Mouse (Mus musculus): ENCODE measurements around the gene Slc34a1.

The Slc34a1 gene

DNA sequence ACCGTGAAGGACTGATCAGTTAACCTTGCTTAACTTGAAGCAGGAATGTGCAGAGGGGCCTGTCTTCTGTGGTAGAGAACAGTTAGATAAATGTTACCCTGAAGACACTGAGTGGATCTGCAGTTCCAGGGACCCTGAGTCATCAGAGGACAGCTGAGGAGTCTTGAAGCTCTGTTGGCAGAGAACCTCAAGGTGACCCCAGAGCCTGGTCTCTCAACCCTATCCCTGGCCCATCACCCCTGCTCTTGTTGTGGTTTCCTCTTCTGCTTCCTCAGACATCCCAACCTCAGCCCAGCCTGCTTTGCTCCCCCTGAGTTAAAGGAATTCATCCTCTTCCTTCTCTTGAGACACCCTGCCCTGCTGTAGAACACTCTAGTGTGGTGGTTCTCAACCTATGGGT, at the start of gene Slc34a1:
Gene Slc34a1 (plus strand): TSS at position 100 of the 400 bp plus-strand sequence.
- DNase-seq, result no peak

GRCm38 (mm10) chr13:55361145-55361544, 36.8 kb upstream of the Slc34a1 start:
- DNase-seq, result no peak

DNA sequence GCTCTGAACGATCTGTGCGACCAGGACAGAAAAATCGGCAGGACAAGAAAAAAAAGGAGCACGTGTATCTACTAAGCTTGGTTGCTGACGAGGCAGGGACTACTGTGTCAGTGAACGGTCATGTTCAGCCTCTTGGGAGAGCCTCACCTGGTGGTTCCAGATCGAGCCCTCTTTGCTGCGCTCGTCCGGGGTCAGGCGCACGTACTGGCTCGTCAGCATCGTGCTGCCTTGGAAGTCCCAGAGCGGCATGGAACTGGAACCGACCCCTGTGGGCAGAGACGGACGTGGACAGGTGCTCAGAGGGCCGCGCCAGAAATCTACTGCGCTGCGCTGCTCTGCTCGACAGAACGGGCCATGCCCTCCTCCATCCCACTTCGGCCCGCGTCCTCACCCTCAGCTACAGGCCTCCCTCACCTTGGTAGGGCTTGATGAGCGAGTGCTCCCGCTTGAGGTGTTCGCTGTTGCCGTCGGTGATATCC, 36.0 kb upstream of the Slc34a1 start:
- no peak for DNase-seq

- DNase-seq, result peak; percentile 94
Measured at GRCm38 (mm10) chr13:55362453-55363060, 35.4 kb upstream of the Slc34a1 start, which contains the start of gene Lman2. Lman2 (minus strand) TSS chr13:55362783.

DNA sequence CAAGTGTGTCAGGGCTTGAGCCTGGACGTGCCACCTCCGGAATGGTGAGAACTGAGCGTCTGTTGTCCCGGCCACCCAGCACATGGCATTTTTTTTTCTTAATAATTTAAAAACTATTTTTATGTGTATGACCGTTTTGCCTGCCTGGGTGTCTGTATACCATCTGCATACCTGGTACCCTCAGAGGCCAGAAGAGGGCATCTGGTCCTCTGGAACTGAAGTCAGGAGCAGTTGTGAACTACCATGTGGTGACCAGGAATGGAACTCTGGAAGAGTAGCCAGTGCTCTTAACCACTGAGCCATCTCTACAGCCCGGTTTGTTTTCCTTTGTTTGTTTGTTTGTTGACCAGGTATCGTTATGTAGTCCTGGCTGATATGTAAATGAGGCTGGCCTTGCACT, 29.6 kb upstream of the Slc34a1 start:
- DNase-seq, result no peak

DNA sequence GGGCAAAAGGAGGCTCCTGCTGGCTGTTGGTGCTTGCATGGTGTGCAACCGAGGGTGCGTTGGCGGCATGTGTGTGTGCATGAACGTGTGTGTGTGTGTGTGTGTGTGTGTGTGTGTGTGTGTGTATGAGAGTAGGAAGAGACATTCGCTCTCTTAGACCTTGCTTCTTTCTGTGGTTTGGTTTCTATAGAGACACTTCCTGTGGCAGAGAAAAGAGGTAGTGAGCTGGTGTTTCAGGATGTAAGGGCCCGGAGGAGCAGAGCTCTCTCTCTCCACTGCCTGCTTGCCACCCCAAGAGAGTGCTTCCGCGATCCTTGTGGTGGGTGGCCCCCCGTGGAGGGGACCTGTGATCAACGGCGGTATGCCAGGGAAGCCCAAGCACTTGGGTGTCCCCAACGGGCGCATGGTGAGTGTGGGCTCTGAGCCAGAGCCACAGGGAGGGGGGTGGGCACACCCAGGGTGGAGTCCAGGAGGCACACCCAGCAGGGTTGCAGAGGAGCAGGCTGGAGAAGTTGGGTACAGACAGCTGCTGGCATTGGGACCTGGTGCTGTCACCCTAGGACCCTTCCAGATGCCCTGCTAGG, 28.4 kb upstream of the Slc34a1 start, which contains the start of gene Rgs14:
Gene Rgs14 (plus strand): TSS at position 202 of the 584 bp plus-strand sequence.
- DNase-seq, result peak; percentile 31

- no peak for DNase-seq
Measured at GRCm38 (mm10) chr13:55370234-55370633, 27.8 kb upstream of the Slc34a1 start.

- DNase-seq, result no peak
Measured at GRCm38 (mm10) chr13:55371007-55371681, 26.8 kb upstream of the Slc34a1 start.

GRCm38 (mm10) chr13:55371740-55372139, 26.2 kb upstream of the Slc34a1 start:
- DNase-seq, result no peak

DNA sequence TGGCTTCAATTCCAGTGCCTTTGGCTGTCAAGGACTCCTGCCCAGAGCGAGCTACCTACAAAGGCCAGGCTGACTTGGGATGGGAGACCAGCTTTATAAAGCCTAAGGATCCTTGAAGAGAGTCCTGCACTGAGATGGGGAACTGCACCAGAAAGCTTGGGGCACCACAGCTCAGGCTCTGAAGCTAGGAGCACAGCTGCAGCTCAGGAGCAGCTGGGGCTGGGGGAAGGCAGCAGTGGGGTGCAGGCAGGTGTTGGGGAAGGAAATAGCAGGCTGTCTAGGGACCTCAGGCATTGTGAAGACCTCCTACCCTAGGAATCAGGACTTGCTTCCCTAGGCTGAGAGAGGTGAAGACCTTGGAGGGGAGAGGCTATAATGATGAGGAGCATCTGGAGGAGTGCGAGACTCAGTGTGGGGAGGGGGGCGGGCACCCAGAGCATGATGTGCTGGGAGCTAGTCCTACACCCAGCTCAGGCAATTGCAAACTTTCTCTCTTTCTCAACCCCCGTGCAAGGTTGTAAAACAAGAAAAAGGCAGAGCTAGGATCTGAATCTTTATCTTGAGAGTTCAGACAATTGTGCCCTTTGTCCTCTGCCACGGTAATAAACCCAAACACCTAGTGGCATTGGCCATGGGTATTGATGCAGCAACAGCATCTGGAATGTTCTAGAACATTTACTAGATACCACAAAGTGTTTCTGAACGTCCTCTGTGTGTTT, 23.6 kb upstream of the Slc34a1 start:
- no peak for DNase-seq

DNA sequence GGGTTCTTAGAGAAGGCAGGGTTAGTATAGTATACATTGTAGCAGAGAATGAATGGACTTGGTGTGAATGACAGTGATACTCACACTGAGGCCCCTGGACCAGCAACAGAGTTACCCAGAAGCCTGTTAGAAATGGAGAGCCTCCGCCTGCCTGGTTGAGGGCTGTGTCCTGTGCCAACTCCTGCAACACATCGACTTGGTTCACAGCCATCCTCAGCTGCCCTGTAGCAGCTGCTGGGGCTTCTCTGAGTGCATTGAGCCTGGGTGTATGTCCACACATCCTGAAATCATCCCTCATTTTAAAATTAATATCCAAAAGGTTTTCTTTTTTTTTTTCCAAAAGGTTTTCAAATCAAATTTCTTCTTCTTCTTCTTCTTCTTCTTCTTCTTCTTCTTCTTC, 22.1 kb upstream of the Slc34a1 start:
- no peak for DNase-seq

DNA sequence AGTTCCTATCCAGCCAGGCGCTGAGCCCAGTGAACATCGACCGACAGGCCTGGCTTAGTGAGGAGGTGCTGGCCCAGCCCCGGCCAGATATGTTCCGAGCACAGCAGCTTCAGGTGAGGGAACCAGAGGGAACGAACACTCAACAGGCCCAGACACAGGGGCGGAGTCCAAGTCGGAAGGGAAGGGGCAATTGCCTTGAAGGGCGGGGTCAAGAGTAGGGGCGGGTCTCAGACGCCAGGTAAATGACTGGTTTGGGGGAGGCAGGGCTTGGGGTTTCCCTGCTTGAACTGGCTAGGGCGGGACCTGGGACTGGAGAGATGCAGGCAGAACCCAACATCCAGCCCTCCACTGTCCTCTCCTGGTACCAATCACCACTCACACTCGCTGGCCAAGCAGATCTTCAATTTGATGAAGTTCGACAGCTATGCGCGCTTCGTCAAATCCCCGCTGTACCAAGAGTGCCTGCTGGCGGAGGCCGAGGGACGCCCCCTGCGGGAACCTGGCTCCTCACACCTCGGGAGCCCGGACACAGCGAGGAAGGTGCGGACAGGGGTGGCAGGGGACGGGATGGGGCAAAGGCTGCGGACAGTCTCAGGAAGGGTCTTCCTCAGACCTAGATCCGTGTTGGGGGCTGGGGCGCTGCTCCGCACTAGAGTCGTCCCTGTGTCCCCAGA, 18.9 kb upstream of the Slc34a1 start:
- DNase-seq, result no peak

GRCm38 (mm10) chr13:55381790-55382189, 16.2 kb upstream of the Slc34a1 start:
- DNase-seq, result peak; percentile 67

- no peak for DNase-seq
Measured at GRCm38 (mm10) chr13:55390644-55391043, 7.3 kb upstream of the Slc34a1 start.

GRCm38 (mm10) chr13:55391626-55392029, 6.4 kb upstream of the Slc34a1 start:
- no peak for DNase-seq

DNA sequence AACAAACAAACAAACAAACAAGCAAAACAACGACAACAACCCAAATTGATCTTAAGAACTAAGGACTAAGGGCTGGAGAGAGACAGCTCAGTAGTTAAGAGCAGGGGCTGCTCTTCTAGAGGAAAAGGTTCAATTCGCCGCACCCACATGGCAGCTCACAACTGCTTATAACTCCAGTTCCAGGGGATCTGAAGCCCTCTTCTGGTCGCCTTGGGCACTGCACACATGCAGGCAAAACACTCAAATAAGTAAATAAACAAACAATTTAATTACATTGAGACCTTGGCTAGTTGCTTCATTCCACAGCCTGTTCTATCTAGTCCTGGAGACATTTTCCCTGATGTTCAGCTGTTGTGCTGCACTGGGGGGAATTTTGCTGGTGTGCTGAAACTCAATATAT, 5.1 kb upstream of the Slc34a1 start:
- no peak for DNase-seq

- no peak for DNase-seq
Measured at GRCm38 (mm10) chr13:55399300-55400038, 1.5 kb downstream of the Slc34a1 start.

DNA sequence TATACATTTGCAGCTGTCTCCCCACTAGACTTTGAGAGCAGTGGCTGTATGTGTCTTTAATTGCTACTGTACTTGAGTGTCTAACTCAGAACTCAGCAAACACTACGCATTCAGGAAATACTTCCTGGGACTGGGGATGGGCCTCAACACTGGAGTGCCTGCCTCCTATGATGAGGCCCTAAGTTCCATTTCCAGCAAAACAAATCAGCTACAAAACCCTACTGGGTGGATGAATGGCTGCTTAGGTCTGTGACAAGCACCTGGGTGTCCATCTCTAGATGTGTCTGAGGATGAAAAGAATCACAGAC, 2.0 kb downstream of the Slc34a1 start:
- no peak for DNase-seq

DNA sequence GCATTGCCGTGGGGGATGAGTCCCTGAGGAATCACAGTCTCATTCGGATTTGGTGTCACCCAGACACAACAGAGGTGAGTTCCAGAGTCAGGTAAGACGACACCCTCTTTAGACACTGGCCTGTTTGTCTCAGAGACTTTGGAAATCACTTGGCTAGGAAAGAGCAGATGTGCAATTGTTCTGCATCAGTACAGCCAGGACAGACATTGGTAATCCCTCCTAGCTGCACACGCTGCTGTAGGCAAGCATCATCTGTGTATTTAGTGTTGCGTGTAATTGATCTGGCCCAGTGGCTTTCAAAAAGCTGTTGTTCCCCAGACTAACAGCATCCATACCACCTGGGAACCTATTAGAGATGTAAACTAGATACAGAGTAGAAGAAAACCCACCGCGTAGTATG, 5.3 kb downstream of the Slc34a1 start:
- no peak for DNase-seq

DNA sequence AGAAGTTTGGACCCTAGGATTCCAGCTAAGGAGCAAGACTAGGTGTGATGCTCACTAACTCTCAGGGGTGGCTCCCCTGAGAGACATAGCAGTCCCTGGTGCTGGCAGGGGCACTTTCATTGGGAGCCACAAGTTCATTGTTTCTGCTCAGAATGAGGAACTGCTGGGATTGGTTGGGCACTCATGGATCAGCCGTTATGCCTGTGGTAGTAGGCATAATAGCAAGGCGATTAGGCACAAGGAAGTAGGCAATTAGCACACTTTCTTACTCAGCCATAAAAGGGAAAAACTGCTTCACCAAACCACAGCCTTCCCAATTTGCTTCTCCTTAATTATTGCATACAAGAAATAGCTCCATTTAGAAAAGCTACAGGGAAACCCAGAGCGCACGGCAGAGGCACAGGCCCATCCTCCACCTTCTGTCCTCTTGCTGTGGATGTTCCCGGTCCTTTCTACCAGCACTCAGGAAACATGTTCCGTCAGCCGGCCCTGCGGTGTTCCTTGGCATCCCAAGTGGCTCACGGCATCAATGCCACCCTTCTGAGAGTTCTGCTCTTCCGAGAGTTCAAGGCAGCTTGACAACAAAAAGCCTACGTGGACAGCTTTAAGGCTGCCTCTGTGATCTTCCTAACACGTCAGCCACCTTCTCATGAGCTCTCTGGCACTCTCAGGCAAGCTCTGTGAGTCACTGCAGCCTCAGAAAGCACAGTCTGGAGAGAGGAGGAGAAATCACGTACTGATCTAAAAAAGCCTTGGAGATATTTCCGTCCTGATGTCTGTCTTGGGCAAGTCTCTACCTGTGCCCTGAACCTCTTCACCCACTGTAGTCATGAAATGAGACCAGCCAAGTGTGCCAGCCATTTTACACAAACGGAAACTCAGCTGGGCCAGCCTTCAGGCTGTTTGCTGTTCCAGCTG, 6.2 kb downstream of the Slc34a1 start:
- no peak for DNase-seq
